Mouse (Mus musculus) hindbrain, postnatal 0 days (tissue): ENCODE results near the gene Gm21970. TPM values are rescaled to one million over a fixed set of nuclear protein-coding genes. Genes with fewer than 3 reads are reported as not detected.

Source experiments
- ATAC-seq: fragments of 200-750 bp; cut with Nextera tagmentation; 2 replicates; pipeline ENCODE4 v1.8.0; 2017; ENCODE audit warnings: mild to moderate bottlenecking, moderate TSS enrichment, moderate library complexity
- DNase-seq: peaks from one replicate; pipeline ENCODE4 v3.0.0-alpha.2; 2015; ENCODE audit warnings: low spot score
- H3K27ac ChIP-seq: fragments of 300-500 bp; sonication (generic); 2 replicates; pipeline ENCODE4 v1.5.1; 2014; ENCODE audit warnings: mild to moderate bottlenecking
- H3K27me3 ChIP-seq: fragments of 300-500 bp; sonication (generic); 2 replicates; pipeline ENCODE4 v1.6.1; 2014; ENCODE audit warnings: low read length, mixed read lengths; ENCODE audit not compliant: insufficient read depth
- H3K36me3 ChIP-seq: fragments of 300-500 bp; sonication (generic); 2 replicates; pipeline ENCODE4 v1.6.1; 2014; ENCODE audit warnings: low read length, mixed read lengths; ENCODE audit not compliant: insufficient read depth
- H3K4me1 ChIP-seq: fragments of 300-500 bp; sonication (generic); 2 replicates; pipeline ENCODE4 v1.6.1; 2014; ENCODE audit warnings: antibody characterized with exemption, low read length, mixed read lengths; ENCODE audit not compliant: insufficient read depth
- H3K4me2 ChIP-seq: fragments of 300-500 bp; sonication (generic); 2 replicates; pipeline ENCODE4 v1.6.1; 2014; ENCODE audit warnings: low read depth, mild to moderate bottlenecking, low read length, moderate library complexity, mixed read lengths
- H3K4me3 ChIP-seq: fragments of 300-500 bp; sonication (generic); 2 replicates; pipeline ENCODE4 v1.5.1; 2014; ENCODE audit warnings: low read length
- H3K9ac ChIP-seq: fragments of 300-500 bp; sonication (generic); replicated peaks from 2 replicates; pipeline ENCODE4 v1.6.1; 2014; ENCODE audit warnings: mild to moderate bottlenecking, low read length, moderate library complexity, mixed read lengths
- H3K9me3 ChIP-seq: fragments of 300-500 bp; sonication (generic); 2 replicates; pipeline ENCODE4 v1.6.1; 2016; ENCODE audit warnings: low read length, mixed read lengths
- CTCF ChIP-seq: IDR thresholded peaks from 2 replicates; pipeline ENCODE4 v1.5.1; 2016; ENCODE audit warnings: antibody characterized with exemption, control low read depth, low read depth
- WGBS: fragments of 180-500 bp; shearing (Covaris S2); extraction: QIAGEN DNeasy Blood & Tissue Kit; methylation state at CpG from one replicate; pipeline ENCODE4 v1.1.7; 2014; 5-methylcytosine and 5-hydroxymethylcytosine counted together
- polyA plus RNA-seq: library from polyadenylated mRNA; unstranded; fragments of >200 nt; fragmentation: Nextera tagmentation; extraction: Ambion mirVana; gene quantifications from 2 replicates; pipeline ENCODE4 v1.2.1, GENCODE M21; 2015
- total RNA-seq: library from RNA; depleted of rRNA; stranded (reverse); fragments of >200 nt; gene quantifications from 2 replicates; pipeline ENCODE4 v1.2.3, GENCODE M21; 2014

Gm21970 gene
- total and polyA plus RNA-seq, 2 experiments from 2014 or later = not detected

- H3K9ac ChIP-seq = no peak overlapping the region
- H3K36me3 ChIP-seq = peaks cover 21% of the 10 kb centered on the region
- ATAC-seq = no peak
Observed at GRCm38 (mm10) chr16:91386419-91387120, 5.0 kb upstream of the Gm21970 start.

GRCm38 (mm10) chr16:91387121-91387486, 4.4 kb upstream of the Gm21970 start:
- Histone ChIP-seq H3K9ac (no peak overlapping the region), H3K4me3 (no peak overlapping the region), H3K9me3 (no peaks in the 10 kb centered on the region), H3K27me3 (no peaks in the 10 kb centered on the region), H3K4me1 (no peaks in the 10 kb centered on the region), H3K36me3 (peaks cover 21% of the 10 kb centered on the region), H3K4me2 (no peak overlapping the region), H3K27ac (no peak overlapping the region; the same call in 1 of the 2 replicates)
- ATAC-seq = no peak
- 79% methylated on average over 3 of the region's 3 CpGs for WGBS
- no peak for TF ChIP-seq CTCF
- no peak for DNase-seq

More at GRCm38 (mm10) chr16:91386419-91387120, 5.0 kb upstream of the Gm21970 start:
- Histone ChIP-seq H3K9me3 (no peaks in the 10 kb centered on the region), H3K27ac (peak overlapping the region; percentile 26; the same call in 1 of the 2 replicates), H3K27me3 (no peaks in the 10 kb centered on the region), H3K4me3 (no peak overlapping the region), H3K4me2 (no peak overlapping the region), H3K4me1 (no peaks in the 10 kb centered on the region)
- no peak for TF ChIP-seq CTCF
- DNase-seq = no peak
- WGBS = 78% methylated on average over 10 of the region's 10 CpGs

- Histone ChIP-seq H3K27ac (no peak overlapping the region), H3K27me3 (no peaks in the 10 kb centered on the region), H3K9me3 (no peaks in the 10 kb centered on the region), H3K4me3 (no peak overlapping the region), H3K9ac (no peak overlapping the region), H3K4me2 (no peak overlapping the region), H3K4me1 (no peaks in the 10 kb centered on the region), H3K36me3 (peaks cover 21% of the 10 kb centered on the region)
- ATAC-seq (no peak), DNase-seq (peak; percentile 49)
- TF ChIP-seq CTCF = peak; percentile 63
- whole genome bisulfite sequencing = 94% methylated on average over 4 of the region's 4 CpGs
Observed at GRCm38 (mm10) chr16:91390100-91390499, 1.4 kb upstream of the Gm21970 start.

GRCm38 (mm10) chr16:91394826-91395410, 3.4 kb downstream of the Gm21970 start:
- Histone ChIP-seq H3K4me3 (no peak overlapping the region), H3K27me3 (no peaks in the 10 kb centered on the region), H3K36me3 (peaks cover 11% of the 10 kb centered on the region), H3K4me1 (no peaks in the 10 kb centered on the region), H3K4me2 (no peak overlapping the region), H3K9me3 (no peaks in the 10 kb centered on the region), H3K27ac (no peak overlapping the region), H3K9ac (no peak overlapping the region)
- ATAC-seq = no peak
- DNase-seq = no peak
- 64% methylated on average over 4 of the region's 4 CpGs for WGBS
- no peak for TF ChIP-seq CTCF

- WGBS = 70% methylated on average over 8 of the region's 8 CpGs
- H3K9me3 ChIP-seq = no peaks in the 10 kb centered on the region
- no peaks in the 10 kb centered on the region for H3K4me1 ChIP-seq
- H3K27ac ChIP-seq = no peak overlapping the region
- no peaks in the 10 kb centered on the region for H3K27me3 ChIP-seq
- no peak overlapping the region for H3K4me2 ChIP-seq
- DNase-seq = no peak
- H3K4me3 ChIP-seq = no peak overlapping the region
- TF ChIP-seq CTCF = no peak
- ATAC-seq = no peak
- no peak overlapping the region for H3K9ac ChIP-seq
- H3K36me3 ChIP-seq = peaks cover 11% of the 10 kb centered on the region
Observed at GRCm38 (mm10) chr16:91395633-91396392, 4.3 kb downstream of the Gm21970 start.

DNA sequence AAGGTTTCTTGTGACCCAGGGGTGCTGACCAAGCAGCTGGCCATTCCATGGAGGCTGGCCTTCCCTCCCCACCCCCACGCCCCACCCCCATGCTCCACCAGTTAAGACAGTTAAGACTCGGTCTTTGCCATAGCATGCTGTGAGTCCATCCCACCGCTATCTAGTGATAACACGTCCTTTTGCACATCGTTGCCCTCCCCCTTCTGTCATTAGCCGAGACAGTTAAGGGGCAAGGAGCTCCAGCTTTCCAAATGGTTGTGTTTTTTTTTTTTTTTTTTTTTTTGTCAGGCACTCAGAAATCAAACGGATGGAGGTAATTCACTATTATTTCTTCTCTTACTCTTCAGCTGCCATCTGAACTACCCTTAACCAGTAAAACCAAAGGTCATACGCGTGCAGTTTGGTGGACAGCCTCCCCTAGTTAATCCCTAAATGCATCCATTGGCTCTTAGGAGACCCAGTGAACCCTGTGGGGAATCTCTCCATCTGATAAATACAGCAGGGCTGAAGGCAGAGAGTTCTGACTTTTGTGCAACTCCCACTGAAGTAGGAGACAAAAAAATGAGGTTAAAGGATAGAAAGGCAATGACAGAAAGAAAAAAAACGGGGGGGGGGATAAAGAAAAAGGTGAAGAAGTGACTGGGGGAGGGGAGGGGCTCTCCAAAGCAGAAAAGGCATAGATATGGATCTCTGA, 5.5 kb downstream of the Gm21970 start:
- no peak for TF ChIP-seq CTCF
- peaks cover 11% of the 10 kb centered on the region for H3K36me3 ChIP-seq
- H3K9ac ChIP-seq = no peak overlapping the region
- H3K9me3 ChIP-seq = no peaks in the 10 kb centered on the region
- DNase-seq = no peak
- no peak for ATAC-seq
- no peaks in the 10 kb centered on the region for H3K4me1 ChIP-seq
- no peak overlapping the region for H3K4me2 ChIP-seq
- no peaks in the 10 kb centered on the region for H3K27me3 ChIP-seq
- no peak overlapping the region for H3K27ac ChIP-seq
- no peak overlapping the region for H3K4me3 ChIP-seq
- WGBS = 84% methylated on average over 10 of the region's 10 CpGs
